Mouse (Mus musculus) CD8-positive naive resting alpha-beta T cell, adult 2 months (primary cell): ENCODE measurements around the gene Sun1.

Source experiments
- DNase-seq, 2 experiments: peaks; one replicate each; pipeline ENCODE4 v3.0.0; 2022; ENCODE audit warnings: low read depth in 2 of 2, low spot score in 2 of 2

Gene Sun1

DNA sequence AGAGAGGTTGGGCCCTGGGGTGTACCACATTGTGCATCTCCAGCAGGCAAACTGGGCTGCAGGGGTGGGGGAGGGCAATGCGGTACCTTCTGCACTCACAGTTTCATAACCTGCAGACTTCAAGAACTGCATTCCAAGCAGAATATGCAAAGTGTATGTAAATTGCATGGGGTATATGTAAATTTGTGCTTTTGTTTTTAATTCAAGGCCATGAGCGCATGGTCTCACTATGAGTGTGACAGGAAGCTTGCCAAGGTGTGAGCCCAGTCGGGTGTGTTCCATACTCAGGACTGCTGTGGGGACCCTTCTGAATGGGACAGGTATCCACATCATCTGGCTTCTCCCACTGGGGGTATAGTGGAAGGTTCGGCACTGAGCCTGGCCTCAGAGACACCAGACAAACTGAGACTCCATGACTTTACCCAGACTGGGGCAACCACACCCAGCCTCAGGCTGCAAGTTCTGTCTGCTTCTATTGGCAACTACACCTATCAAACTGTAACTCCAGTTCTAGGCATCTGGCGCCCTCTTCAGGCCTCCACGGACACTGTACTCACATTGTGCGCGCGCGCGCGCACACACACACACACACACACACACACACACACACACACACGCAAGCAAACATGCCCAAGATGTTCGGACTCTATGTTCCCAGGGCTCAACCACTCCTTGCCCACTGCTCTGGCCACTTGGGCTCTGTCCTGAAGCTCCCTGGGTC, 83.2 kb downstream of the Sun1 start:
- DNase-seq: no peak

DNA sequence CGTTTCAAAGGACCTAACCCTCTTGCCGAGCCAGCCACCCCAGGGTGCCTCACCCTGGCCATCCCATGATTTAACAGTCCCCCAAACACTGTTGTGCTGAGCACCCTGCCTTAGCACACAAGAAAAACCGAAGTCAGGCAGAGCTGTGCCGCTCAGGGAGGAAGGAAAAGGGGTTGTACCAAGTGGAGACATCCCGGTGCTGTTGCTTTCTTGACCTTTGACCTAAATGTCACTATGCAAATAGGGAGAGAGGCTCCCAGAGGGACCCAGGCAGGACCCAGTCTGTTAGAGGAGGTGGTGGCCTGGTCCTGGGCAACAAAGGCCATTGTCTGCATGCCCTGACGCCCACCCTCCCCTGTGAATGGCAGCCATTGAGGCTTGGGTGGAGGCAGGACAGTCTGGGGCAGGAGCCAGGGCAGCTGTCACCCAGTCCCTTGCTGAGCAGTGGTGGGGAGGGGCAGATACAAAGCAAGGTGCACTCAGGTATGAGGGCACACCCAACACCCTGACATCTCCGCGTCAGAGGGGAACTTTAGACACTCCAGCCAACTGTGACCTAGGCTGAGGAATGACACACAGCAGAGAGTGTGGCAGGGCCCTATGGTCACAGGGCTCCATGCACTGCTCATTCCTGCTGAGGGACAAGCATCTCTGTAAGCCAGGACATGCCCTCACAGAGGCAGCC, 85.1 kb downstream of the Sun1 start:
- no peak for DNase-seq

DNA sequence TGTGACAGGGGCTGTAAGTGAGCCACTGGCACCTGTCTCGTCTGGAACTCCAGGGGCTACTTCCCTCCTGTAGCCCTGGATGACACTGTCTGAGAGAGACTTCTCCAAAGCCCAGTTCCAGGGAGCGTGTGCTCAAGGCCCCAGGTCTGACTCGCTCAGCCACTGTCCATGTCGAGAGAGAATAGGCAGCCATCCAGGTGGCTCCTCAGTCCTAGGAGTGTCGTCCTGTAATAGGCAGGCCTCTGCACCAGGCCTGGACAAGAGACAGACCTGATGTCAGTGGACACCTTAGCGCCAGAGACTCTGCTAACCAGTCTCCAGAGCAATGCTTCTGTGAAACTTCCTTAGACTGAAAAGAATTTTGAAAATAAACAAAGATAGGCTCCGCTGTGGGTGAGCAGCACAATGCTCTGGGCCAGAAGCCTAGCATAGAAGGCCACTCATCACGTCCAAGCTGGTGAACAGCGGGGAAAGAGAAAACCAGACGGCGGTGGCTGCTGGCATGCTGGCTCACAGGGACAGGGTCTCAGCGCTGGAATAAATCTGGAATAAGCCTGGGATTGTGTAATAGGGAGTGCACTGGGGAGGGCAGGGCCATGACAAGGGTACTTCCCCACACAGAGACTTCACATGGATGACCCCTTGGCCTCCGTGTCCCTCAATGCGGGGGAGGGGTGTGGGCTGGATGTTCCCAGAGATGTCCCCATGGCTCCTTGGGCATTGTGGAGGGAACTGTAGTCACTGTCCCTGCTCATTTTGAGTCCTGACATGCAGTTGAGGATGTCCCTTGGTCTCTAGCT, 85.9 kb downstream of the Sun1 start:
- DNase-seq: no peak

DNA sequence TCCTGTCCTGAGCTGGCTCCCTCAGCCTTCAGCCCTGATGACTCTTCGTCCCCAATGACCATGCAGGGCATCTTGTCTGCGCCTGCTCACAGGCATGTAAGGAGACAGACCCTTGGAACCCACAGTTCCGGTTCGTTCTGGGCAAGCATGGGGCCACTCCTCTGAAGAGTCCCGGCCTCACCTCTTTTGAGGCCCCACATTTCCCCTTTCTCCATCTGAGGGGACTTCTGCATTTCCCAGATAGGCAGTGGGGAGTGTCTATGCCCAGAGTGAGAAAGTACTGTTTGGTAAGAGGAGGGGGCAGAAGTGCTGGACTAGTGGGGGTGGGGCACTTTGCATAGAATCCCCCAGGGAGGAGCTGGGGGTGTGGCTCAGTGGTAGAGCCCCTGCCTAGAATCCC, 86.7 kb downstream of the Sun1 start:
- no peak for DNase-seq

DNA sequence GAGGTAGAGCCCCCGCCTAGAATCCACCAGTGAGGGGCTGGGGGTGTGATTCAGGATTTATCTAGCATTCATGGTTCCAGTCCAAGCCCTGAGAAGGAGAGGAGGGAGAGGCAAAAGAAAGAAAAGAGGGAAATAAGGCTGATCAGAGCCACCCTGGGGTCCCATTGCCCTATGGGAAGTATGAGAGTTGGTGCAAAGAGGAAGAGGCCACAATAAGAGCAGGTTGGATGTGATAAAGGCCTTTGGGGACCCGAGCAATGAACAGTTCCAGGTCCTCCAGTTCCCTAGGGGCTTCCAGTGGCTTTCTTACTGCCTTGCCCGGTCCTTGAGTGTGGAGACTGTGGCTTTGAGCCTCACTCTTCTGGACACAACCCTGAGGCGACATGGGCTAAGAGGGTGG, 87.3 kb downstream of the Sun1 start:
- no peak for DNase-seq

DNA sequence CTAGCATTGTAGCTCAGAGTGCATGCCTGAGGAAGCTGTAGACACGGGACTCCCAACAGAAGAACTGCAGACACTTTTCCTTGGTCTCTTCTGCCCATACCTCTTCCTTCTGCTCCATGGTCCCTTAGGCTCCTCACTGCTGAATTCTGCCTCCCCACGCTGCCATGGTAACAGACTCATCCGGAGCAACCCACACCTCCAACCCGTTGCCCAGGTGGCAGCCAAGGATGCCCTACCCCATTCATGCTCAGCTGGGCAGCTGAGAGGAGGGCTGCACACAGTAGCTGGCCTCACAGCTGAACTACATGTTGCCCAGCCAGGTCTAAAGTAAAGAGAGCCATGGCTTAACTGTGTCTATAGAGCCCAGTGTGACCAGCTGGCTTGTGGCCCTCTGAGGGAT, 88.2 kb downstream of the Sun1 start:
- DNase-seq: no peak

DNA sequence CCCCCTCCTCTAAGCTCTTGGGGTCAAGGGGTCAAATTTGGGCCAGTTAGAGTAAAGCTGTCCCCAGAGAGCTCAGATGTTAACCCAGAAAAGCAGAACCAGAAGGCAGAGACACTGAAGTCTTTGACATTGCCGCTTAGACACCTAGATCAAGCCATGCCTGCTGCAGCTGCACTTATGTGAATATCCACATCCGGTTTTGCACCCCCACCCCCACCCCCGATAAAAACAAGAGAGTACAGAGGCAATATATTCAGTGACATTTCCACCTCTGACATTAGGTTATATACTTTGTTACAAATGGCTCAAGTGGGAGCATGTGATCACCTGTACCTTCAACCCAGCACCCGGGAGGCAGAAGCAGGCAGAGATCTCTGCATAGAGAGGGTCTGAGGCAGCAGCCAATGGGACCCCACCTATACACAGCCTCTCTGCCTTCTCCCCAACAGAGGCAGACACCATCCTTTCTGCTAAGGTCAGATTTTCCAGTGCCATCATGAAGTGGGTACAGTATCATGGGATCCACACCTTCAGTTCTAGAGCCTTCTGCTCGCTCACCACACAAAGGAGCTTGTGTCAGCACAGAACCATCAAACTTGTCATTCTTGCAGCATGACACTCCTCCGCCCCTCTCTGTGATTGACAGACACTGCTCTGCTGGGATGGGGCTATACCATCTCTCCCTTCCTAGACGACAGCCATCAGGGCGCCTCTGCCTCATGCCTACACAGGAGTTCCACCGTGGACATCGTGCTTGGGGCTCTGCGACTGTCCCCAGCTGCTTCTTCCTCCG, 90.2 kb downstream of the Sun1 start:
- no peak for DNase-seq

DNA sequence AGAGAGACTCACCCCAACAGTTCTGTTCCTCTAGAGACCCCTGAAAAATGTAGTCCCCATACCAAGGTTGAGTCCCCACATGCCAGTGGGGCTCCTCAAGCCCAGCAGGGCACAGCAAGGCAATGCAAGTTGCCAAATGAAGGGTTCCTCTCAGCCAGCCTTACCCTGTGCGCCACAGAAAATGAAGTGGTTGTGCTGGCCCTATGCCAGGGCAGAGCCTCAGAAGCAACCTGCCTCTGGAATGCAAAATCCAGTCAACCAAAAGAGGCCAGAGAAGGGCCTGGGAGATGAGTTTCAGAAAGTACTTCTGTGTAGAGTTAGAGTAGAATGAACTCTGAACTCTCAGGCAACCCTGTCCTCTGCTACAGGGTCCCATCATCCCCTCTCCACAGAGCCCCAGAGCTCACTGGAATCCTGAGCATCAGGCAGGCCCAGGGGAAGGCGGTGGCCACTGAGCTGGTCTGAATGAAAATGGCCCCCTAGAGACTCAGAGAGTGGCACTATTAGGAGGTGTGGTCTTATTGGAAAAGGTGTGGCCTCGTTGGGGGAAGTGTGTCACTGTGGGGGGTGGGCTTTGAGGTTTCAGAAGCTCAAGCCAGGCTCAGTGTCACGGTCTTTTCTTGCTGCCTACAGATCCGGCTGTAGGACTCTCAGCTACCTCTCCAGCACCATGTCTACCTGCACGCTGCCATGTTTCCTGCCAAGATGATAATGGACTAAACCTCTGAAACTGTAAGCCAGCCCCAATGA, 91.5 kb downstream of the Sun1 start:
- DNase-seq: no peak

DNA sequence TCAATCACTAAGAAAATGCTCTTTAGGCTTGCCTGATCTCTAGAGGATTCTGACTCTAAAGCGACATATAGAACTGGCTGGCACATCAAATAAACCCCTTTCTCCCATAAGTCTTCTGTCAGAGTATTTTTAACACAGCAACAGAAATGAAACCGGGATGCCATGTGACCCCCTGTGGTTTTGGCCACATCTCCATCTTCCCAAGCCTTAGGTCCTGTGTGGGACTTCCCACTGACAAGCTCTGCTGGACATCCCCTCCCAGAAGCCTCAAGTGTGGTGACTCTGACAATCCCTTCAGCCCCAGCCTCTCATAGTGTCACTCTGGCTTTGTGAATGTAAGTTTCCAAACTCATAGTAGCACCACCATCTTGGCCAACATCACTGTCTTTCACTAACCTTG, 93.7 kb downstream of the Sun1 start:
- no peak for DNase-seq

DNA sequence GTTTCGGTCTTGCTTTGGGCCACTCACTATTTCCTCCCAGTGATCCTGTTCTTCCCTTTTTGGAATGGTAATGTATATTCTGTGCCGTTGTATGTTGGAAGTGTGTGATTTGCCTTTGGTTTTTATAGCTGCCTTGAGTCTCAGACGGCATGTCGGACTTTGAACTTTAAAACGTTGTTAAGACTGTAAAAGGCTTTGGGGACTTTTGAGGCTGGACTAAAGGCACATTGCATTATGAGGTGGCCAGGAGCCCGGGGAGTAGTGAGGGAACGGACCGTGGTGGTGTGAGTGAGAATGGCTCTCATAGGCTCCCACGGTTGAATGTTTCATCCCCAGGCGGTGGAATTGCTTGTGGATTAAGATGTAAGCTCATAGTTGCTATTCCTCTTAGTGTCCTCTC, 96.7 kb downstream of the Sun1 start:
- no peak for DNase-seq

DNA sequence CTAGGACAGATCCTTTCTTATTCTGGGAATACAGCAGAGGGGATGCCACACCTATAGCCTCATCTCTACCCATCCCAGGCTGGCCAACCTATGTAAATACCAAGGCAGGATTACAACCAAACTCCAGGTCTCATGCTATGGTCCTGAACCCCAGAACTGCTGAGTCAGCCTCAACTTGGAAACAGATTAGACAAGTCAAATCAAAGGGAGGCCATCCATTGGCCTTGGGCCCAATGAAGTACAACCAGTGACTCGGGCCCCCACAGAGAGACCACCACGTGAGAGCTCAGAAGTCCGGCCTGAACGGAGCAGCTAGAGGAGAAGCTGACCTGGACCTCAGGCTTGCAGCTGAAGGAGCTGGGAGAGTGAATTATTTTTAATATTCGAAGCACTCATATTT, 97.3 kb downstream of the Sun1 start:
- DNase-seq: no peak
